Mouse (Mus musculus) midbrain, postnatal 0 days (tissue): ENCODE results near the gene Tmem242. TPM values are rescaled to one million over a fixed set of nuclear protein-coding genes. Genes with fewer than 3 reads are reported as not detected.

Experiments
- ATAC-seq: fragments of 200-750 bp; cut with Nextera tagmentation; 2 replicates; pipeline ENCODE4 v1.8.0; 2017; ENCODE audit warnings: moderate number of reproducible peaks, mild to moderate bottlenecking, moderate TSS enrichment, moderate library complexity; ENCODE audit not compliant: low FRiP score
- DNase-seq: peaks from one replicate; pipeline ENCODE4 v3.0.0-alpha.2; 2015; ENCODE audit warnings: low spot score
- H3K27ac ChIP-seq: fragments of 300-500 bp; sonication (generic); 2 replicates; pipeline ENCODE4 v1.5.1; 2014; ENCODE audit warnings: low read depth, mild to moderate bottlenecking, low read length, mixed read lengths
- H3K27me3 ChIP-seq: fragments of 300-500 bp; sonication (generic); 2 replicates; pipeline ENCODE4 v1.6.1; 2014; ENCODE audit warnings: low read length, control low read depth, mixed read lengths; ENCODE audit not compliant: insufficient read depth
- H3K36me3 ChIP-seq: fragments of 300-500 bp; sonication (generic); 2 replicates; pipeline ENCODE4 v1.6.1; 2014; ENCODE audit warnings: low read length, control low read depth, mixed read lengths; ENCODE audit not compliant: insufficient read depth
- H3K4me1 ChIP-seq: fragments of 300-500 bp; sonication (generic); 2 replicates; pipeline ENCODE4 v1.6.1; 2014; ENCODE audit warnings: mild to moderate bottlenecking, control low read depth, antibody characterized with exemption, low read length, mixed read lengths; ENCODE audit not compliant: insufficient read depth
- H3K4me2 ChIP-seq: fragments of 300-500 bp; sonication (generic); 2 replicates; pipeline ENCODE4 v1.6.1; 2014; ENCODE audit warnings: low read depth, mild to moderate bottlenecking, low read length, mixed read lengths; ENCODE audit not compliant: poor library complexity, severe bottlenecking
- H3K4me3 ChIP-seq: fragments of 300-500 bp; sonication (generic); 2 replicates; pipeline ENCODE4 v1.5.1; 2014; ENCODE audit warnings: low read depth, mild to moderate bottlenecking, low read length, moderate library complexity
- H3K9ac ChIP-seq: fragments of 300-500 bp; sonication (generic); replicated peaks from 2 replicates; pipeline ENCODE4 v1.6.1; 2014; ENCODE audit warnings: mild to moderate bottlenecking, low read length, moderate library complexity, mixed read lengths; ENCODE audit not compliant: poor library complexity, severe bottlenecking
- H3K9me3 ChIP-seq: fragments of 300-500 bp; sonication (generic); 2 replicates; pipeline ENCODE4 v1.6.1; 2016; ENCODE audit warnings: low read length, control low read depth
- CTCF ChIP-seq: IDR thresholded peaks from 2 replicates; pipeline ENCODE4 v1.5.1; 2016; ENCODE audit warnings: antibody characterized with exemption, mild to moderate bottlenecking
- WGBS: fragments of 180-500 bp; shearing (Covaris S2); extraction: QIAGEN DNeasy Blood & Tissue Kit; methylation state at CpG from one replicate; pipeline ENCODE4 v1.1.7; 2014; 5-methylcytosine and 5-hydroxymethylcytosine counted together
- microRNA-seq: library from miRNA; unstranded; fragments of <30 nt; microRNA quantifications from one replicate; pipeline ENCODE4, GENCODE M21; 2016; ENCODE audit warnings: borderline number of aligned reads
- polyA plus RNA-seq: library from polyadenylated mRNA; unstranded; fragments of >200 nt; fragmentation: Nextera tagmentation; extraction: Ambion mirVana; gene quantifications from 2 replicates; pipeline ENCODE4 v1.2.1, GENCODE M21; 2015
- total RNA-seq: library from RNA; depleted of rRNA; stranded (reverse); fragments of >200 nt; gene quantifications from 2 replicates; pipeline ENCODE4 v1.2.3, GENCODE M21; 2014; rRNA removed

Gene Tmem242
- total and polyA plus RNA-seq, 2 experiments from 2014 or later, result 61.4 to 129 TPM

GRCm38 (mm10) chr17:5371521-5371920, 68.5 kb downstream of the Tmem242 start:
- no peaks in the 10 kb centered on the region for H3K27me3 ChIP-seq
- H3K36me3 ChIP-seq, result no peaks in the 10 kb centered on the region
- WGBS, result 51% methylated on average over 7 of the region's 7 CpGs
- no peak overlapping the region for H3K4me2 ChIP-seq
- H3K4me1 ChIP-seq, result no peaks in the 10 kb centered on the region
- ATAC-seq, result no peak
- no peak for DNase-seq
- no peak overlapping the region for H3K4me3 ChIP-seq
- no peak overlapping the region for H3K27ac ChIP-seq
- TF ChIP-seq CTCF, result no peak
- no peaks in the 10 kb centered on the region for H3K9me3 ChIP-seq
- H3K9ac ChIP-seq, result no peak overlapping the region

GRCm38 (mm10) chr17:5371032-5371431, 69.0 kb downstream of the Tmem242 start:
- TF ChIP-seq CTCF, result no peak
- no peak overlapping the region for H3K9ac ChIP-seq
- H3K4me1 ChIP-seq, result no peaks in the 10 kb centered on the region
- ATAC-seq, result no peak
- no peak overlapping the region for H3K4me3 ChIP-seq
- H3K27ac ChIP-seq, result no peak overlapping the region
- no peak for DNase-seq
- no peak overlapping the region for H3K4me2 ChIP-seq
- 60% methylated on average over 4 of the region's 4 CpGs for WGBS
- no peaks in the 10 kb centered on the region for H3K9me3 ChIP-seq
- H3K27me3 ChIP-seq, result no peaks in the 10 kb centered on the region
- H3K36me3 ChIP-seq, result no peaks in the 10 kb centered on the region

DNA sequence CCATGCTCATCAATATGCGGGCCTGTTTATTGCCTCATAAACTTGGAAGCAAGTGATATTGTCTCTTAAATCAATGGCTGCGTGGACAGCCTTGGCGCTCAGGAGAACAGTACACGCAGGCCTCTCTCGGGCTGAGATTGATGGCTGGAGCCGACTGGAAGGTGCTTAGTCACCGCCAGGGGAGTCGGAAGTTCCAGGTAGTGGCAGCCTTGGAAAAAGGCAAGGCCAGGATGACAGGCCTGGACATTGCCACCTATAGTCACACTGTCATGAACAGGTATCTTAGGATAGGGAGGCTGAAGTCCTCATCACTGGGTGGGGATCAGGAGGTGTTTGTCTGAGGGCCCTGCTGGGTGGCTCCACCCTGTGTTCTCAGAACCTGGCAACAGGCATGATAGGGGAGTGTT, 74.1 kb downstream of the Tmem242 start:
- no peak for ATAC-seq
- no peak overlapping the region for H3K27ac ChIP-seq
- no peaks in the 10 kb centered on the region for H3K36me3 ChIP-seq
- no peak overlapping the region for H3K4me3 ChIP-seq
- 80% methylated on average over 8 of the region's 8 CpGs for WGBS
- H3K9ac ChIP-seq, result no peak overlapping the region
- H3K27me3 ChIP-seq, result no peaks in the 10 kb centered on the region
- no peaks in the 10 kb centered on the region for H3K9me3 ChIP-seq
- TF ChIP-seq CTCF, result no peak
- H3K4me2 ChIP-seq, result no peak overlapping the region
- H3K4me1 ChIP-seq, result no peaks in the 10 kb centered on the region
- DNase-seq, result no peak

Small RNA genes within 50 kb of the gene (microRNA-seq; reads per million reads assigned to microRNA genes)
- not detected for gene Gm22475

Other genes with a start within 250 kb of the Tmem242 start
- 0.19 and 0.55 TPM in 2 replicates for gene Ldhal6b, start 21.5 kb downstream of the Tmem242 start, total RNA-seq
- 0.10 and 0.15 TPM in 2 replicates for gene Ldhal6b, start 21.5 kb downstream of the Tmem242 start, polyA plus RNA-seq
- 18.3 and 19.5 TPM in 2 replicates for gene Zdhhc14, start 52.3 kb upstream of the Tmem242 start, total RNA-seq
- gene Zdhhc14, start 52.3 kb upstream of the Tmem242 start, polyA plus RNA-seq, result 8.5 and 9.6 TPM in 2 replicates